Mouse (Mus musculus) left cerebral cortex, postnatal 10 days (tissue): ENCODE results near the gene a. TPM values are rescaled to one million over a fixed set of nuclear protein-coding genes. Genes with fewer than 3 reads are reported as not detected.

Experiments
- DNase-seq, 2 experiments: peaks; one replicate each; pipeline ENCODE4 v3.0.0; 2021 to 2022; ENCODE audit warnings: low spot score in 2 of 2, mixed read lengths in 1 of 2; ENCODE audit errors: extremely low spot score in 1 of 2
- intact Hi-C: fragments of 180-260 bp; cut with DNase I; formaldehyde crosslinking; loops from one replicate; pipeline ENCODE4 v1.15.1; 2025
- total RNA-seq, 2 experiments: library from RNA; stranded (reverse); gene quantifications; 2 replicates each; pipeline ENCODE4 v1.2.3; 2021

The a gene
- total RNA-seq, 2 experiments from 2014 or later, result 0.77 TPM; not detected in 1

DNA sequence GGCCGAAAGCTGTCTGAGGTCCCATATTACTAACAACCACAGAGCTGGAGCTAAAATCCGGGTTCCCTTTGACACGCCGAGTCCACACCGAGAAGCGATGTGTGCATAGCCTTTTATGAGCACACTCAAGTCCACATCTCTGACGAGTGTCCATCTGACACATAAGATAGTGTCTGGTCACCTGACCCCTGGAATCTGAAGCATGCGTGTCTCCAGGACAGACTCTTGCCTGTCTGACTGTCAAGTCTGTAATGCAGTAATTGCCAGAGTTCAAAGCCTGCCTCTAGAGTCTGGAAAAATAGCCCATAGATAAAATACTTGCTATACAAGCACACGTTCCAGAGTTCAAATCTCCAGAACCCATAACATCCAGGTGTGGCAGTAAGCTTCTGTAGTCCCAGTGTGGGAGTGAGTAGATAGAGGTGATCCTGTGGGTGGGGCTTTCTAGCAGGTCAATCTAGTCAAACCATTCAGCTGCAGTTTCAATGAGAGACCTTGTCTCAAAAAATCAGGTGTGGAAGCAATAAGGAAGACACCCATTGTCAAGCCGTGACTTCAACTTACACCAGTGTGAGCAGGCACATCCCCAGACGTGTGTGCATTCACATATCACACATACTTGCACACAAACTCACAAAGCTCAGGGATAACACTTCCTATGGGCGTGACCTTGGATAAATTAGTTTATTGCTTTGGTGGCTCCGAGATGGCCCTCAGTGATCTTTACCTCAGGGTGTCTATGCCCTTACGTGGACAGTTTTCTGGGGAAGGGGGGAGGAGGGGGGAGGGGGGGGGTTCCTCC lies 309.0 kb downstream of the a start:
- no peak for DNase-seq
- intact Hi-C loops, result no loop called here

Other genes with a start within 250 kb of the a start
- gene 1700003F12Rik, start 244.3 kb upstream of the a start, total RNA-seq, result under 1 TPM in 1 of 2 experiments, not detected in 1; 0.71 TPM
- not detected for gene Actl10, start 239.6 kb upstream of the a start, total RNA-seq
- 10 to 100 TPM; 59.5 to 63.2 TPM for gene Necab3, start 232.5 kb upstream of the a start, total RNA-seq
- gene E2f1, start 221.5 kb upstream of the a start, total RNA-seq, result 10 to 100 TPM; 12.2 to 12.6 TPM
- gene Pxmp4, start 187.7 kb upstream of the a start, total RNA-seq, result 10 to 100 TPM; 17.4 to 18.6 TPM
- 10 to 100 TPM; 14.3 to 14.7 TPM for gene Zfp341, start 178.1 kb upstream of the a start, total RNA-seq
- gene 4930519P11Rik, start 178.0 kb upstream of the a start, total RNA-seq, result not detected
- gene Chmp4b, start 139.7 kb upstream of the a start, total RNA-seq, result 100 to 1,000 TPM; 203 to 210 TPM
- gene Gm14214, start 21.4 kb upstream of the a start, total RNA-seq, result not detected
- gene Raly, start 306 bp upstream of the a start, total RNA-seq, result 100 to 1,000 TPM in 1 of 2 experiments, 10 to 100 TPM in 1; 93.6 to 104 TPM
- 10 to 100 TPM; 75.2 to 75.8 TPM for gene Eif2s2, start 101.5 kb downstream of the a start, total RNA-seq
- under 1 TPM; 0.11 to 0.16 TPM for gene Gm14226, start 226.9 kb downstream of the a start, total RNA-seq